Mouse (Mus musculus) gastrocnemius, adult 2 months (tissue): ENCODE results near the gene Acvr2a. TPM values are rescaled to one million over a fixed set of nuclear protein-coding genes. Genes with fewer than 3 reads are reported as not detected.
"Not testable (repeated sequence)": the region's sequence is repeated elsewhere in the genome, so short reads cannot be mapped to it uniquely, and the experiment has no call there.

Experiments used
- DNase-seq: peaks from one replicate; pipeline ENCODE4 v3.0.0; 2022
- H3K27ac ChIP-seq: fragments of 200-600 bp; 2 replicates; pipeline ENCODE4 v1.8.1; 2022; ENCODE audit warnings: mild to moderate bottlenecking
- H3K4me3 ChIP-seq: fragments of 200-600 bp; 2 replicates; pipeline ENCODE4 v1.8.1; 2022; ENCODE audit warnings: mild to moderate bottlenecking, moderate library complexity
- CTCF ChIP-seq: fragments of 200-600 bp; IDR thresholded peaks from 2 replicates; pipeline ENCODE4 v1.8.1; 2022; ENCODE audit warnings: antibody characterized with exemption, mild to moderate bottlenecking, moderate library complexity
- intact Hi-C: fragments of 180-260 bp; cut with DNase I; formaldehyde crosslinking; loops from one replicate; pipeline ENCODE4 v1.15.1; 2025
- total RNA-seq, 2 experiments: library from RNA; stranded (reverse); gene quantifications; 2 replicates each; pipeline ENCODE4 v1.2.3; 2021

Gene Acvr2a
- total RNA-seq, 2 experiments from 2014 or later, result 24.1 to 30.4 TPM

DNA sequence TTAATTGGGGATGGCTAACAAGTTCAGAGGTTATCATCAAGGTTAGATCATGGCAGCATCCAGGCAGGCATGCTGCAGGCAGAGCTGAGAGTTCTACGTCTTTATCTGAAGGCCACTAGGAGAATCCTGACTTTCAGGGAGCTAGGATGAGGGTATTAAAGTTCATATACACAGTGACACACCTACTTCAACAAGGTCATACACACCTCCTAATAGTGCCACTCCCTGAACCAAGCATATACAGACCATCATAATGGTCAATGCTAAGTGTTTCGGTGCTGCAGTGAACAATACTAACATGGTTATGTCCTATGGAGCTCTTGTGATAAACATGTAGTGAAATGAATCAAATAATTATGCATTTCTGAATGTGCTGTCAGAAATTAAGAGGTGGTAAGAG lies 12.0 kb downstream of the Acvr2a start:
- intact Hi-C loops, result no loop called here
- no peak overlapping the region for H3K27ac ChIP-seq
- H3K4me3 ChIP-seq, result no peak overlapping the region
- no peak for DNase-seq
- TF ChIP-seq CTCF, result no peak

DNA sequence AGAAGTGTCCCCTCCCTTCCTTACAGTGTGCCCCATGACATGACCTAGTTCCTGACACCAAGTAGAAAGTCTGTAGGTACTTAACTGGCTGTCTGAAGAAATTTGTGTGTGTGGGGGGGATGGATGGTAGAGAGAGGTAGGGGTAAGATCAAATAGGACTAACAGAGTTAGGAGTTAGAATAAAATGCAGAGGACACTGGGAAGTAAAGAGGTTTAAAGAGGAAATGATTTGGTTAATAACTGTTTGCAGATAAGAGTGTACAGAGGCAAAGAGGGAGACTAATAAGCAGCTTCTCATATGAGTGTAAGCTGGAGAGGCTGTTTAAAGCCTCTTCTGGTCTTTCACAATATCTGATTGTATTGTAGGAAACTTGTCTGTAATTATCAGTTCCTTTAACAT lies 12.5 kb downstream of the Acvr2a start:
- TF ChIP-seq CTCF, result no peak
- Histone ChIP-seq H3K4me3 (no peak overlapping the region), H3K27ac (no peak overlapping the region)
- DNase-seq, result no peak
- intact Hi-C loops, result no loop called here

DNA sequence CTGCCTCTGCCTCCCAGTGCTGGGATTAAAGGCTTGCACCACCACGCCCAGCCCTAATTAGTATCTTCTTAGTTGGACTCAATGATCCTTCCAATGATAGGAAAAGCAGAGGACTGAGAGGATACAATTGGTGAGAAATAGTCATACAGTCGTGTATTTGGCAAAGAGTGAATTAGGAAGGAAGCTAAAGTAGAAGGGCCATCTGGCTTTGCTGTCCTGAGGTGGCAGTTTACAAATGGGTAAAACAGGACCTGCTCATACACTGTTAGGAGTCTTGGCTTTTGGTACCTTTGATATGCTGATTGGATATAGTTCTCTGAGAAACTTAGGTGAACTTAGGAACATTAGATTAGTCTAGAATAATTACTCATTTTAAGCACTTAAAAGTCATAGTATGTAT lies 16.6 kb downstream of the Acvr2a start:
- intact Hi-C loops, result no loop called here
- H3K27ac ChIP-seq, result no peak overlapping the region
- no peak for TF ChIP-seq CTCF
- H3K4me3 ChIP-seq, result no peak overlapping the region
- DNase-seq, result no peak

DNA sequence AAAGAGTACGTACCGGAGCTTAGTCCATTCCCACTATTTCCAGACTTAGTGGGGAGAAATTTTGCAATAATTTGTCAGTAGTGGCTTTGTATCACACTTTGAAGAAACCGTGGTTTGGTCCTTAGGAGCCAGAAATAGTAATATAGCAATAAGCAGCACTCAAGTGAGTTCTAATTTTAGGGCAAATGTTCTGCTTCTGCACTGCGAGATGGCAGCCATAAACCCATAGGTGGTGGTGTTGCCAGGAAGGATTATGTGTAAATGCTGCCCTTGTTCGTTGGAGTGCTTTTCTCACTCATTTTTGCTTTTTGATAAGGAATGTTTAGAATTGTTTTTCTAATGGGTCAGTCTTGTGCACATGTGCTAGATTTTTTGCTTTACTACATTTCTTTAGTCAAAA lies 18.4 kb downstream of the Acvr2a start:
- H3K4me3 ChIP-seq, result no peak overlapping the region
- H3K27ac ChIP-seq, result no peak overlapping the region
- no peak for TF ChIP-seq CTCF
- intact Hi-C loops, result no loop called here
- DNase-seq, result no peak

DNA sequence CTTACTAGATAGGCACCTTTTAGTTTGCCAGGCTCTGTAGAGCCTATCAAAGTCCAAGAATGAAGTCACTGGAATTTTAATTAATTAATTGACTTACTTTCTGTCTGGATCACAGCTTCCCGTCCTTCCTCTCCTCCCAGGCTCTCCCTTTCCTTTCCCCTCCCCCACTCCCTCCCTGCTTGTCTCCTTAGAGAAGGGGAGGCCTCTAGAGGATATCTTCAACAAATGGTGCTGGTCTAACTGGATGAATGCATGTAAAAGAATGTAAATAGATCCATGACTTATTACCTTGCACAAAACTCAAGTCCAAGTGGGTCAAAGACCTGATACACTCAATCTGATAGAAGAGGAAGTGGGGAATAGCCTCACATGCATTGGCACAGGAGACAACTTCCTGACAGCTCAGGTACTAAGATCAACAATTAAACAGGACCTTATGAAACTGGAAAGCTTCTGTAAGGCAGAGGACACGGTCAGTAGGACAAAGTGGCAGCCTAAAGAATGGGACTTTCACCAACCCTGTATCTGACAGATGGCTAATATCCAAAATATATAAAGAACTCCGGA lies 20.1 kb downstream of the Acvr2a start:
- no peak for DNase-seq
- no peak overlapping the region for H3K27ac ChIP-seq
- TF ChIP-seq CTCF, result no peak
- intact Hi-C loops, result no loop called here
- no peak overlapping the region for H3K4me3 ChIP-seq

DNA sequence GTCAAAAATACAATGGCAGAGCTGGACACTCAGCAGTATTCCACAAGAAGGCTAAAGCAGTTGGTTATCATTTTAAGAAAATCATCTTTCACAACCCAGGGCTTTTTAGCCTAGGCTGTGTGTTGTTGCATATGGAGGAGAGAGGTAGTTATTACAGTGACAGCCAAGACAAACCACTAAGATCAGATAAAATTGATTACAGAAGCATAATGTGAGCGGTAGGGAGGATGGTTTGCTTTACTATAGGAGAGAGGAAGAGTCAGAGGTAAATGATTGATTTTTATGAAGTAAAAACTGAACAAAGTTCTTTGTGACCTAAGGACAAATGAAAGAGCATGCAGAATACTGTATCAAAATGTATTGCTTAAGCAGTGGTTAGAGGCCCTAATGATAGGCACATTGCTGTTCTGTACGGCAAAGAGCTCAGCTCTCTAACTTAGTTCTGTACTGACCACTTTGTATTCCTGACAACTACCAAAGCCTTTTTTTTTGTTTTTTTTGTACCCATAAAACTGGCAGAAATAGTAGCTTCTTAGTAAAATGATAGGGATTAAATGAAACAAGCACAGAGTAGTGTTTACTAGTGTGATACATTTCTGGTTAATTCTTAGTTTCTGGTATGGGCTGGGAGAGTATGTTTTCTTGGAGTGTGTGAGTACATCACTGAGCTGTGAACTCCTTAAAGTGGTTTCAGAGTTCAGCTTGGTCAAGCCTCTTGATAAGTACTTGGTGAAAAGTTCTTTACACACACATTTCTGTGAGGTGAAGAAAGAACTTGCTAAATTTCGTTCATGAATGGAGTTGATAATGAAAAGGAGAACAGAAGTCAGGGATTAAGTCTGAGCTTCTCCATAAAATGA lies 27.9 kb downstream of the Acvr2a start:
- TF ChIP-seq CTCF, result no peak
- Histone ChIP-seq H3K4me3 (no peak overlapping the region), H3K27ac (no peak overlapping the region)
- intact Hi-C loops, result no loop called here
- DNase-seq, result no peak

DNA sequence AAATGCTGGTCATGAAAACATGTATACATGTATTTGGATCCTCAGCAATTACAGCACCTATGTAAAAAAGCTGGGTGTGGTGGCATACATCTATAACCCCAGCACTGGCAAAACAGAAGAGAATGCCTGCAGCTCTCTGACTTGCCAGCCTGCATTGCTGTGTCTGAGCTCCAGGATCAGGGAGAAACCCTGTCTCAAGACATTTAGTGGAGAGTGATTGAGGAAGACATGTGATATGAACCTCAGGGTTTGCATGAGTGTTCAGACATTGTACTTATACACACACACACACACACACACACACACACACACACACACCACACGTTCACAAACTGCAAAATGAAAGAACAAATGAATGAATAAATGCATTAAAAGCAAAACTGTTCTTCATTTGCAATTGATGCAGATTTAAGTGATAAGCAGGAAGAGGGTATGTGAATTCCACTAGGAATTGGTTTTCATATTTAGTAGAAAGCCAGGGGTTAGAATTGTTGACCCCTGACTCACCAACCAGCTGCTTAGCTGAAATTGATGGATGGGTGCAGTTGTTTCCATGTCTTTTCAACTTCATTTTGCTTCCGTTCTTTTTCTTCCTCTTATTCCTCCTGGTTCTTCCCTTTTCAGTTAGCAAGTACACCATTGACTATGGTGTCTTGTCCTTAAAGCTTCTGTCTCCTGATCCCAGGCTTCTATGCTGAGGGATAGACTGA lies 32.9 kb downstream of the Acvr2a start:
- TF ChIP-seq CTCF, result no peak
- intact Hi-C loops, result no loop called here
- H3K27ac ChIP-seq, result no peak overlapping the region
- H3K4me3 ChIP-seq, result no peak overlapping the region
- DNase-seq, result no peak

DNA sequence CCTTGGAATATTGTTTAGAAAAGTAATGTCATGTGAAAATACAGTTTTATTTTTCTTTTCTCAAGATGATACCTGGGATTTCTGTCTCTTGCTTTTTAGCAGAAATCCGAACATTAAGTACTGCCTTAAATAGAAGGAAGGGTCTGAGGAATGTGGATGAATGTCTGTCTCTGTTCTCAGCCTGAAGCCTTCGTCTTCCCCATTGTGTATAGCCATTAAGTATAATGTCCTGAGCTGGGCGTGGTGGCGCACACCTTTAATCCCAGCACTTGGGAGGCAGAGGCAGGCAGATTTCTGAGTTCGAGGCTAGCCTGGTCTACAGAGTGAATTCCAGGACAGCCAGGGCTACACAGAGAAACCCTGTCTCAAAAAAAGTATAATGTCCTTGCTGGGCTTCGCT lies 51.7 kb downstream of the Acvr2a start:
- not testable (repeated sequence) for H3K27ac ChIP-seq, DNase-seq

DNA sequence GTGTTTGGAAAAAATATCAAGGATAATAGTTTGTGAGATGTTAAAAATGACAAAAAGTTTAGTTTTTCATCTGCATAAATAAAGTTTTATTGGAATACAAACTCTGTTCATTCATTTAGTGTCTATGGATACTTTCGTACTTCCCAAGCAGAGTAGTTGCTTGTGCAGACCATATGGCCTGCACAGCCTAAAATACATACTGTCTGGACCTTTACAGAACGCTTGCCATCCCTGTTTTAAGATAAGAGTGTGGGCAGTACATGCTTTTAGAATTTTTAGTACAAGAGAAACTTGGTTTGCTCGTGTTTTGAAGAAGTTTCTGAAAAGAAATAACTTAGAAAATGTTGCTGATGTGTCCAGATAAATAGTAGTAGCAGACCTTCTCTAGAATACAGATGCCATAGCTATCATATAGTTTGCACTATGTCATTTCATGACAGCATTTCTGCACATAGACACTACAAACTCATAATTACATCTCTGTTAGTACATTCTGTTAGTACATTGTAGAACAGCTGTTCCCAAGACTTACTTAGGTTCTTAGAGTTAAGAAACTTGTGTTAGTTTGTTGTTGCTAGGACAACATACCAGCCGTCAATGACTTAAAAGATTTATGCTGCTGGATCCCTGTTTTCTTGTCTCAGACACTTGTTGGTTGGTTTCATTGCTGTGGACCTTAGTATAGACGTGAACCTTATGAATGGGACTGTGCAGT lies 54.4 kb downstream of the Acvr2a start:
- H3K27ac ChIP-seq, result no peak overlapping the region
- no peak for TF ChIP-seq CTCF
- DNase-seq, result no peak
- intact Hi-C loops, result no loop called here
- no peak overlapping the region for H3K4me3 ChIP-seq

More for the DNA sequence above, 51.7 kb downstream of the Acvr2a start:
- intact Hi-C loops, H3K4me3 ChIP-seq: not testable (repeated sequence)

DNA sequence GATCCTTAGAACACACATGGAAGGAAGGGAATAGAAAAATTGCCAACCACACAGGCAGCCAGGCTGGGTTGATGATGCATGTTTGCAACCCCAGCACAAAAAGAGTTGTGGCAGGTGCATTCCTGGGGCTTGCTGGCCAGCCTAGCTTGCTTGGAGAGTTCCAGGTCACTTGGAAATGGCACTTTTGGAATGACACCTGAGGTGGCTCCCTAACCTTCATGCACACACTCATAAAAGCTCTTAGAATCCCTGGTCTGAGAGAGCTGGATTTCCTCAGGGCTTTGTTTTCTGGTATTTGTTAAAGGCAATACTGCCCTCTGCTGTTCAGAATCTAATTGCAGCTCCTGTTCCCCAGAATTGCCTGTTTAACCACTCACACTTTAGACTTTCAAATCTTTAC lies 72.0 kb downstream of the Acvr2a start:
- TF ChIP-seq CTCF, result peak; percentile 90
- intact Hi-C loops, result loop anchor here (1.0 to 5.0 kb wide), 4 partner anchors 73 to 1394 kb away; no protein-coding TSS in a partner anchor
- Histone ChIP-seq H3K4me3 (no peak overlapping the region), H3K27ac (peak overlapping the region; percentile 46; the same call in 1 of the 2 replicates)
- peak; percentile 29 for DNase-seq

DNA sequence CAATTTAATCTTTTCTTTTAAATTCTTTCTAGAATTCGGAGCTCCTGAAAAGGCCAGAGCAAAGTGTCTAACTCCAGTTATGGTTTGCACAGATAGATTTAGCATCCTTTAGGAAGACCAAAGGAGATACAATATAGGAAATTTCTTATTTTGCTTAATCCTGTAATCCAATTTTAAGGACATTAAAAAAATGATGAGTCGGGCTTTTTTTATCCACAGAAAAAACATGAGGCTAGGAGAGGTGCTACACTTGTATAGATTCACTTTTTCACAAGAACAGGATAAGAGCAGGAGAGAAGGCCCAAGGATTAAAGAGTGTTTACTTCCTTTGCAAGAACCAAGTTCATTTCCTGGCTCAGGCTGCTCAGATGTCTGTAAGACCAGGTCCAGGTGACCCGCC lies 81.3 kb downstream of the Acvr2a start:
- no peak overlapping the region for H3K4me3 ChIP-seq
- TF ChIP-seq CTCF, result no peak
- no peak for DNase-seq
- intact Hi-C loops, result no loop called here
- H3K27ac ChIP-seq, result no peak overlapping the region

DNA sequence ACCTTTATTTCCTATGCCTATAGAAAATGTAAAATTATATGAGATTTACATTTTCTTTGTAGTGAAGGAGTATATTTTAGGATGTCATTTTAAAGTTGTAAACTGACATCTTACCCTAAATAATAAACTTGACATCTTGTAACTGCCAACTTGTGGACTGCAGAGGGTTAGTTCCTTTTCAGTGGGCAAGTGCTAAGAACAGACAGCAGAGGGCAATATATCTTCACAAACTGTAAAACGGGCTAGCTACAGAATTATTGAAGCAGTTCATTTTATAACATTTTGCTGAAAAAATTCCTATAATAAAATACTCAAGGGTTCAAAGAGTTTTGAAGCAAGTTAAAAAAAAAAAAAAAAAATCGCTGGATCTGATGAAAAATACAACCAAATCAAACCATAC lies 95.0 kb downstream of the Acvr2a start:
- TF ChIP-seq CTCF, result peak; percentile 68

More for the DNA sequence above, 95.0 kb downstream of the Acvr2a start:
- Histone ChIP-seq H3K27ac (no peak overlapping the region), H3K4me3 (no peak overlapping the region)
- DNase-seq, result no peak
- intact Hi-C loops, result loop anchor here (2.0 kb wide), 1 partner anchor 404 kb away; no protein-coding TSS in a partner anchor
